Mouse (Mus musculus) ZHBTc4 (cell line): ENCODE data around the gene Olfr325.
"Not testable (repeated sequence)": the region's sequence is repeated elsewhere in the genome, so short reads cannot be mapped to it uniquely, and the experiment has no call there.

ENCODE experiments used
- DNase-seq: peaks from one replicate; pipeline ENCODE4 v3.0.0-alpha.2; 2011; ENCODE audit warnings: low read depth, low spot score

Gene Olfr325

DNA sequence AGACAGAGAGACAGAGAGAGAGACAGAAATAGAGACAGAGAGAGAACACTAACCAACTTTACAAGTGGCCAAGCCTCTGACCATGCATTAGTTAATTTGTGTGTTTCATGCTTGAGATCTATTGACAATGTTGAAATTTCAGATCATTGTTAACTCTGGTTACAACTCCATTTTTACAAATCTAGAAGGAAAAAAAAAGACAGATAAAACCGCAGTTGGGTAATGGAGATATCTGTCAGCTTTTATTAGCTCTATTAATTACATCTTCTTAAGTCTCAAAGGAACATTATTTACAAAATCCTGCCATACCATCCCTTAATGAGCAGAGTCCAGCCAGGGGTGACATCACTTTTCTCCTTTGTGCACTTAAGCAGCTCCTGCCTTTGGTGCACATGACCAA lies at the start of gene Olfr325:
Gene Olfr325, plus strand, starts transcription at position 301 of the 400 bp plus-strand sequence.
- DNase-seq: no peak

DNA sequence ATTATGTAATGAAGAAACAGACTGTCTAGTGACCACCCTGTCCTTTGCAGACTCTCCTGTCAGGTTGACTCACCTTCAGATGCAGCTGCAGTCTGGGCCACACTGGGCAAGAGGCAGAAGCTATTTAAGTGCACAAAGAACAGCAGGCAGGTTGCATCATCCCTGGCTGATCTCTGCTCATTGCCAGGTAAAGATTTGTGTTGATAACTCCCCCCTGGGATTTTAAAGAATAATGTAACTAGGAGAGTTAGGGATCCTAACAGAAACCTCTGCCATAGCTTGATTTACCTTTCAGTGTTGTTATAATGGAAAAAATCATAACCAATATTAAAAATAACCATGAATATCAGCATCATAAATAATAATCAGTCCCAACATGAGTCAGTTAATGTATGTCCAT lies 42.8 kb upstream of the Olfr325 start, which contains the start of gene Olfr330:
Gene Olfr330, minus strand, starts transcription at position 101 of the 400 bp plus-strand sequence.
- not testable (repeated sequence) for DNase-seq

DNA sequence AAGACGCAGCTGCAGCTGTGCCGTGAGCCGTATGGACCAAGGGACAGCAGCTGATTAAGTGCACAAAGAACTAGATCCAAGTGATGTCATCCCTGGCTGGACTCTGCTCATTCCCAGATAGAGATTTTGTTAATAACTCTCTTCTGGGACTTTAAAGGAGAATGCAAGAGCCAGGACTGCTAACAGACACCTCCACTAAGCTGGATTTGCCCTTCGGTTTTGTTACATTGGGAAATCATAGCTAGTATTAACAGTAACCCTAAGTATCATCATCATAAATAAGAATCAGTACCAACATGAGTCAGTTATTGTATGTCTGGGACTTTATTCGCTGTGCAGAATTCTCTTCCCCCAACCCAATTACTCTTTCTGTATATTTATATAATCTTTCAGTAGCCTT lies 31.2 kb upstream of the Olfr325 start, which contains the start of gene Olfr329-ps:
Gene Olfr329-ps, minus strand, starts transcription at position 101 of the 400 bp plus-strand sequence.
- no peak for DNase-seq

DNA sequence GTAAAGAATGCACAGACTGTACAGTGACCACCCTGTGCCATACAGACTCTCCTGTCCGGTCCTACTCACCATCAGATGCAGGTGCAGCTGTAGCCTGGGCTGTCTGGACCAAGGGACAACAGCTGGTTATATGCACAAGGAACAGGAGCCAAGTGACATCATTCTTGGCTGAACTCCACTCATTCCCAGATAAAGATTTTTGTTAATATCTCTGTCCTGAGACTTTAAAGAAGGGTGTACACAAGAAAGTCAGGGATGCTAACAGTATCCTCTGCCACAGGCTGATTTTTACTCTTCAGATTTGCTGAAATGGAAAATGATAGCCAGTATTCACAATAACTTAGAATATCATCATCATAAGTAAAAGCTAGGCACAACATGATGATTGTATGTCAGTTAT lies 22.0 kb upstream of the Olfr325 start, which contains the start of gene Olfr328:
Gene Olfr328, minus strand, starts transcription at position 101 of the 400 bp plus-strand sequence.
- DNase-seq: no peak

DNA sequence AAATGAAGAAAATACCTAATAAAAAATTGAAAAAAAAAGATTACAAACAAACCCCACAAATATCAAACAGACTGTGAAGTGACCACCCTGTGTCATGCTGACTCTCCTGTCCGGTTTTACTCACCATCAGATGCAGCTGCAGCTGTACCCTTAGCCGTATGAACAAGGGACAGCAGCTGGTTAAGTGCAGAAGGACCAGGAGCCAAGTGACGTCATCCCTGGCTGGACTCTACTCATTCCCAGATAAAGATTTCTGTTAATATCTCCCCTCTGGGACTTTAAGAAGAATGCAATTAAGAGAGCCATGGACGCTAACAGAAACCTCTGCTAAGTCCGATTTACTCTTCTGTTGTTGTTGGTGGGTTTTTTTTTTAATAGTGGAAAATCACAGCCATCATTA lies 7.1 kb upstream of the Olfr325 start, which contains the start of gene Olfr224:
Gene Olfr224, minus strand, starts transcription at position 149 of the 400 bp plus-strand sequence.
- DNase-seq: no peak

DNA sequence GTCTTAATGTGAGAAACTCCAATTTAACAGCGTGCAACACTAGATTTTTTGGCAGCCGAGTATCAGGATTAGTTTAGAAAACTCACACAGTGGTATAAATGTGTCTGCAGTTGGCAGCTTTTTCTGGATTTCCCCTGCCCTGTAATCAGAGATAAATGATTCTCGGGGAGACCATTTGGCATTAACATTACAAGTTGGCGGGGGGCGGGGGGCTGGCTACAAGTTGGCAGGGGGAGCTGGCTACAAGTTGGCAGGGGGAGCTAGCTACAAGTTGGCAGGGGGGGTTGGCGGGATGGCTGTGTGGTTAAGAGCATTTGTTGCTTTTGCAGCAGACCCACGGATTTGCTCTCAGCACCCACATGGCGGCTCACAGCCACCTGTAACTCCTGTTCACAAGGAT lies 1.1 kb downstream of the Olfr325 start:
- DNase-seq: no peak

DNA sequence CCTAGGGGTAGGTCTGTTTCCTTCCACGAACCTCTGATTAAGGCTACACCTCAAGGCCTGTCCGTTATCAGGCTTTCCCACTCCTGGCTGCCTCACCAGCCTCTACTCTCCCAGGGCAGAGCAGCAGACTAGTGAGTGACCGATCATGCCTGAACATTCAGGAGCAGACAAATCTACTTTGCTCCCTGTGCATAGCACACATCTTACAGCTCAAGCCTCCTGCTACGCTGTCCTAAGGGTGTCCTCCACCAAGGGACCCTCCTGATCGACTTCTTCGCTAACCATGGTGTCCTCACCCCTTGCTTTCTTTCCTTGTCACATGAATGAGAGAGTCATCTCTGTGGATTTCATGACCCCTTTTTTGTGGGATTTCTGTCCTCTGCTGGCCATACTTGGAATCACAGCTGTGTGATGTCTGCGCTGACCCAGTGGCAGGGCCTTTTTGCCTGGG lies 10.4 kb downstream of the Olfr325 start:
- DNase-seq: peak; percentile 60

DNA sequence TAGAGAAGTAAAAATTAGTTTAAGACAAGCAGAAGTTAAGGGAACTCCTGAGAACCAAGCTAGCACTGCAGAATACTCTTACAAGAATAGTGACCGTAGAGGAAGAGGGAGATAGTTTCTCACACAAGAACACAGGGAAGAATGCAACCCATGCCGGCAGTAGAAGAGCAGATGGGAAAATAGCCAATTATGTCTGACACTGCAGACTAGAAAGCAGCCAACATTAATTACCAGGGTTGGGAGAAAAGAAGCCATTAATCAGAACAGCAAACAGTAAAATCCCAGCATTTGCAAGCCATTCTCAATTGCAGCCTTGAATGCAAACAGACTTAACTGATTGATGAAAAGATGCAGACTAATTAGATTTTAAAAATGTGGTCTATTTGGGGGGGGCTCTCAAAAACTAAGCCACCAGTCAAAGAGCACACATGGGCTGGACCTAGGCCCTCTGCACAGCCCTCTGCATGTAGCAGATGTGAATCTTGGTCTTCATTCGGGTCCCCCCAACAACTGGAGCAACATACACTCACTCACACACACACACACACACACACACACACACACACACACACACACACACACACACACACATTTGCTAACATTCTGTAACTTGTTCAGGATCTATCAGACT lies 11.2 kb downstream of the Olfr325 start:
- DNase-seq: no peak

DNA sequence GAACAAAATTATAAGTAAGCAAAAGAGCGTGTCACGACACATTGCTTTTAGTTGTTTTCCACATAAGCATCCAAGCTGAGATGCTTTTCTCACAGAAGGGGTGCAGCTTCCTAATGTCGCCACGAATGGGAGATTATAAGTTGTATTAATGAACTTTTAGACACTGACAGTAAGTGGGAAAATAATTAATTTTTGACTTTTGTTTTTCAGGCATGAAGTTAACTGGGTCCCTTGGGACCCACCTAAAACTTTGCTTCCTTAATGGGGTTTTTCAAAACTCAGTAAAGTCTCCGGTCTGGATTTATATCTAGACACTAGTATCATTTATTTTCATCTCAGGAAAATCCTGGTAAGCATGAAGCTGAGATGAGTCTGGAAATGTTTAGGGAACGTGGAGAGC lies 17.3 kb downstream of the Olfr325 start, which contains the start of gene Olfr324:
Gene Olfr324, plus strand, starts transcription at position 301 of the 400 bp plus-strand sequence.
- no peak for DNase-seq

DNA sequence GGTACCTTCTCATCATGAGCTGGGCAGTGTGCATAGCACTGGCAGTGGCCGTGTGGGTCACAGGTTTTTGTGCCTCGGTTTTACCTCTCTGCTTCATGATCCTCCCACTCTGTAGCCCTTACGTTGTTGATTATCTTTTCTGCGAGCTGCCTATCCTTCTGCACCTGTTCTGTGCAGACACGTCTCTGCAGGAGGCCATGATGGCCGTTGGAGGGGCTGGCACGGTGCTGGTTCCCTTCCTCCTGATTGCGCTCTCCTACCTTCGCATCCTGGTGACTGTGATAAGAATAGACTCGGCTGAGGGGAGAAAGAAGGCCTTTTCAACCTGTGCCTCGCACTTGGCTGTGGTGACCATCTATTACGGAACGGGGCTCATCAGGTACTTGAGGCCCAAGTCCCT lies 20.3 kb downstream of the Olfr325 start:
- no peak for DNase-seq

DNA sequence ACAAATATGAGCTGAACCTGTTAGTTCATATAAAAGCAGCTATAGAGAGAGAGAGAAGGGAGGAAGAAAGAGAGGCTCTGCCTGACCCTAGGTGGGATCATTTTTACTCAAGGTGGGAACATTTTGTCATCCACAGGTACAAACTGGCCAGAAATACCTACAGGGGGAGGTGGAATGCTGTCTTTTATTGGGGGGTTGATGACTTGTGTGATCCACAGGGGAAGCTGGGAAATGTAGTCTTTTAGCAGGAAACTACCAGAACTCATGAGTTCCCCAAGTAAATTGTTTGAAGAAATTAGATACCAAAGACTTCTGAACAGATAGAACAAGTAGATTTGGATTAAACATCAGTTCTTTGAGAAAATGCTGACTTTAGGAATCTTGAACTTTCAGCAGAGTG lies 24.5 kb downstream of the Olfr325 start:
- DNase-seq: no peak

DNA sequence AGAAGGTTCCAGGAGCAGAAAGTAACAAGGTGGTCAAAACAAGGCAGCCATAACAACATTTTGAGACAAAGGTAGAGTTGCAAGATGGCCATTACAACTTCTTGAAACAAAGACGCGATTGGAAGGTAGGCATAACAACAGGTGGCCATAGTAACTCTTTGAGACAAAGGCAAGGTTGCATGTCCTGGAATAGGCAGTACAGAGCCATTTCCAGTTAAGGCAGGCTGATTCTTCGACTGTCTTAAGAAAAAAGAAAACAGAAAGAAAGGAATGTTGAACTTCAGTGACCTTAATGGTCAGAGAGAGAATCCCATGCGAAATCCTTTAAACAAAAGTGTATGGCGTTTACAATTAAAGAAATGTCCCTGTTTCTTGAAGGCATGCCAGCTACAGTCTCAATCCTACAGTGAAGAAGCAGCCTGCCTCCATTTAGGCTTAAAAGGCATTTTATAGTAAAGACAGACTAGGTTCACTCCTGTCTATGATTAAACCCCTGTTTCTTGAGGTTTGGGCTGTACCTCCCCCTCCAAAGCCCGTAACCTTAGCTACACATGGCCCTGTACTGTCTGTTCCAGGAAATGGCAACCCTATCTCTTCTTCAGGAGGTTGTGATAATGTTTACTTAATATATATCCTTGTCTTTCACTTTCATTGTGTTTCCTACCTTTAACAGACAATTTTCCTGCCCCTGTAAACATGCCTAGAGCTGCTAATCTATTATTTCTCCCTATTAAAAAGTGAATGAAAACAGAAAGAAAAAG lies 25.4 kb downstream of the Olfr325 start:
- DNase-seq: peak; percentile 64

DNA sequence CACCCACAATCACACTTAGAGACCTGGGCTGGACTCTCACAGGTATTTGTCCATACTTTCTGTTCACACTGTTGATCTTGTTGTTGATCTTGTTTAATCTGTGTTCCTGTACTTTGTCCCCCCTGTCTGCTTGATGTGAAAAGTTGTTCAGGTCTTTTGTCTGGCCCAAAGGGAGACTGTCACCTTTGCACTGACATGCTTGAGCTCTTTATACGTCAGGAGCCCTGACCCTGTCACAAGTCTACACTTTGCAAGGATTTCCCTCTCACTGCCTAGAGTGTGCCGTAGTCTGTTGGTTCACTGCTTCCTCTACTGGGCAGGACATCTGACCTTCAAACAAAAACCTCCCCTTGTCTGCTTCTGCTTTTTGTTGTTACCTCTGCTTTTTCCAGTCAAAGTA lies 27.2 kb downstream of the Olfr325 start:
- DNase-seq: no peak

DNA sequence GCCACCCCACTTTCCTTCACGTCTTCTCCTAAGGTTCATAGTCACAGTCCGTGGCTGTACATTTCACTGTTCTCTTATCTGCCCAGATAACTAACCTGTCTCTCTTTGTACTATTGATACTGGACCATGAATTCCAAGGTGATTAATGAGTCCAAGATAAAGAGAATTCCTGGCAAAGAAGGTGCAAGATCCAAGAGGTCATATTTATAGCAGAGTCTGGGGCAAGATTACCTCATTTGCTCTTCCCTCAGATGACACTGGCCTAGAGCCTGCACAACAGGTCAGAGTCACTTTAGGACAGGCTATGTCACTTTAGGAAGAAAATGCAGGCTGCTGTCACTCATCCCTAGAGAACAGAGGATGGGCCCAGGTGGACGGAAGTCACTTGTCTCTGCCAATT lies 27.7 kb downstream of the Olfr325 start:
- no peak for DNase-seq

DNA sequence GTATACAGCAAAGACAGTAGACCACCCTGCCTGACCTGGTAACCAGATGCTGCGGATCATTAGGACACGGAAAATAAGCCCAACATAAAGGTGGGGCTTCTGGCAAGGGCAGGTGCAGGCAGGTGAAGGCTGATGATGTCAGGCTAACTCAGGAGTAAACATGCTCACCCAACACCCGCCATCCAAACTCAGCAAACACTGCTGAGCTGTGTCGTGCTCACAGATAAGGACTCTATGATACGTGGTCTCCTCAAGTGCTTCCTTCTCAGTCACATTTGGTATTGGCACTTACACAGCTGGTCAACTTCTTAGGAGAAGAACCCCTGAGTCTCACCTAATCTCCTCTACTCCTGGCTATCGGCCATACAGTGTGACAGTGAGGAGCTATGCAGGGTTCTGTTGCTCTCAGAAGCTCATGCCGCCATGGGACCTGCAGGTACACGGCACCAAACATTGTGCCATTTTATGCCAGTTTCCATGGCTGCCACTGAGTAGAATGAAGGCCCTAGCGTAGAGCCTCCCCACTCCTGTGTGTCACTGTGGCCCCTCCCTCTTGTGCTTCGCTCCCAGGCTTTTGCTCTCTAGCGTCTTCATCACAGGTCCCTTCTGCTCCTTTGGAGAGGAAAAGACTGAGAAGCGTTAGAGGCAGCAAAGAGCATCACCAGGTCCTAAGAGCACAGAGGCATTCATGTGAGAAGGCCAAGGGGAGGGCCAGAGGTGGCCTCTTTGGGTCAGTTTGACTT lies 28.8 kb downstream of the Olfr325 start:
- no peak for DNase-seq

DNA sequence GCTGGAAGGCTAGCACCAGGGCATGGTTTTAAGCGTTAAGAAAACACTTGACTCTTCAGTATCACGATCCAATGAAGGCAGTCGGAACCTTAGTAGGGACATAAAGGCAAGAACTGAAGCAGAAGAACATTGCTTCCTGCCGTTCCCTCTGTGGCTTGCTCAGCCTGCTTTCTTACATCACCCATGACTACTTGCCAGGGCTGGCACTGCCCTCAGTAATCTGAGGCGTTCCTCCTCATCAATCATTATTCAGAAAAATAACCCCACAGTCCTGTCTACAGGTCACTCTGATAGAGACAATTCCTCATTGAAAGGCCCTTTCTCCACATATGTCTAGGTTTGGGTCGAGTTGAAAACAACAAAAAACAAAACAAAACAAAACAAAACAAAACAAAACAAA lies 29.5 kb downstream of the Olfr325 start:
- DNase-seq: no peak

DNA sequence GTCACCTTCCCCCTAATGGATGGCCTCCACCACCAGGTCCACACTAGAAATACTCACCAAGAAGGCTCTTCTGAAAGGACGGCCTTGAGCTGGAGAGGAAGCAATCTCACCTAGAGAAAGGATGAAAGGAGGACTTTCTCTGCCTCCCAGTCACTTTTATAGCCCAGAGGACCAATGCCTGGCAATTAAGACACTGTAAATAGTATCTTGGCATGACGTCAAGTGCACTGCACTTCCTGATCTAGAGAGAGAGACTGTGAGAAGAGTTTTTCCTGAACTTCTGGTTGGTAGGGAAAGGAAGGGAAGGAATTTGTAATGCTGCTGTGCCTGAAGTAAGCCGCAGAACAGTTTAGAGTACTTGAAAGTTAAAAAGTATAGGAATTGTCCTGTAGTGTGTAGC lies 35.8 kb downstream of the Olfr325 start:
- no peak for DNase-seq

DNA sequence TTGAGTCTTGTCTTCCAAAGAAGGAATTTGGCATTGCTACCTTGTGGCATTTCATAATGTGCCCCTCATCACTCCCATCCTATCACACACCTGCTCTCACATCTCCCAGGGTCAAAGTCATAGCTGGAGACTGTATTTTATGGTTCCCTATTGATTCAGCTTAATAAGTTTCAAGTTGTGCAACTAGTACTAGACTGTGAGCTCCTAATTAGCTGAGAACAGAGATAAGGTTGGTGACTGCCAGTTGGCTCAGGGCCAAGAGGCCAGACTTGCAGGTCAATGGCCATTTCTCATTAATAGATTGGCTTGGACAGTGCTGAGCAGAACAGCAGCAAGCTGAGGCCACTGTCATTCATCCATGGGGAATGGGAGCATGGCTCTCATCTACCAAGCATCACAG lies 37.0 kb downstream of the Olfr325 start:
- DNase-seq: no peak

DNA sequence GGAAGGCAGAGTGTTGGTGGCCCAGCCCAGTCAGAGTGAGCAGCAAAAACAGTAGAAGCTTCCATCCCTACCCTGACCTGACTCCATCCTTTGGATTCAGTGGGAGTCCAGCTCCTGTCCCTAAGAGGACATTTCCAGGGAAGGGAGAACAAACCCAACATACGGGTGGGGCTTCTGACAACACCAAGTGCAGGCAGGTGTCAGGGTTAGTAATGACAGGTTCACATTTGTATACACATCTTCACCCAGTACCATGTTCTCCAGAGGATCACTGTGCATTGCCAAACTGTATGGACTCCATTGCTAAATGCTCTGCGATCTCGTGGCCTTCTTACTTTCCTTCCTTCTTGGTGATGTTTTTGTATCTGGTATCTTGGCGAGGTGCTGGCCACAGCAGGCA lies 38.4 kb downstream of the Olfr325 start, which contains the start of gene 2210407C18Rik:
Gene 2210407C18Rik, minus strand, starts transcription at position 101 of the 400 bp plus-strand sequence.
- DNase-seq: no peak

DNA sequence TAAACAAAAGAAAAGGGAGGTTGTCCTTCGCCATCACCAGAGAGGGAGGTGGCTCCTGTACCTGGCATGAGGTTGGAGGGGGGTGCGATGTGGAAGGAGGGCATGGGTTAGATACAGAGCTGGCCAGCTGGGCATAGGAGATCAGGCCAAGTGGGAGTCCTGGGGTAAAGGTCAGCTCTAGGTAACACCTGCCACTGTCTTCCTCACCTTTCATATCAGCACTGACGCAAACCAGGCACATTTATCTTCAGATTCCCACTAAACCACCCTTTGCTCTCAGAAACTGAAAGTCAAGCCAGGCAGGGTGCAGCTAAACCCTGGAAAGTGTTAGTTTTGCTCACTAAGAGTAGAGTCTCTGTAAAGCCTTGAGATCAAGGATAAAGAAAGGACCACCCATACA lies 40.8 kb downstream of the Olfr325 start:
- DNase-seq: no peak

DNA sequence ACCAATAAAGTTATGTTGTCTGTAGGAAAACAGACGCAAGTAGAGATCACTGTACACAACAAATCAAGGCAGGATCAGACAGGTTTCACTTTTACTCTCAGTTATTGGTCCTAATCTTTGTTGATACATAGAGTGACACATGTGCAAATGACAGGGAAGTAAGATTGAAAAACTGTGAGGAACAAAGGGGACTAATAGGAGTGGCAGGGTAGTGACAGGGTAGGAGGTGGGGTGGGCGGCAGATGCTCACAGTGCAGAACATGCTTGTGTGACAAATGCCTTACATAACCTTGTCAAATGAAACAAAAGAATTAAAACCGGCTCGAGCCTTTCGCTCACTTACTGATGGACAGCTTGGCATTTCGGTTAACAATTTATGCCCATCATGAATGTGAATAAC lies 41.3 kb downstream of the Olfr325 start:
- no peak for DNase-seq

DNA sequence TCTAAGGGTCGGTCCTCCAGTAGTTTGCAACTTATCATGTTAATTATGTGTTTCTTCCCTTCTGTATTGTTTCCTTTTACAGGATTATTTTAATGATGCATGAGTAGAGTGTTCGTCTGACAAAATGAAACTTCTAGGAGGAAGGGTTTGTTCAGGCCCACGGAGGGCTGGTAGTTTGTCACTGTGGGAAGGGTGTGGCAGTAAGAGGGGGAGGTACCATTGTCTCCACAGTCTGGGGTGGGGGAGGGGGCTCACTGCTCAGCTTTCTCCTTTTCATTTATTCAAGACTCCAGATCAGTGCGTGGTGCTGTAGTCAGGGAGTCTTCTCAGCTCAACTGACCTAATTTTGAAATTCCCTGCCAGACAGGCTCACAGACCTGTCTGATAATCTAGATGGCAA lies 48.6 kb downstream of the Olfr325 start:
- DNase-seq: no peak
